In the genomic region with DNA sequence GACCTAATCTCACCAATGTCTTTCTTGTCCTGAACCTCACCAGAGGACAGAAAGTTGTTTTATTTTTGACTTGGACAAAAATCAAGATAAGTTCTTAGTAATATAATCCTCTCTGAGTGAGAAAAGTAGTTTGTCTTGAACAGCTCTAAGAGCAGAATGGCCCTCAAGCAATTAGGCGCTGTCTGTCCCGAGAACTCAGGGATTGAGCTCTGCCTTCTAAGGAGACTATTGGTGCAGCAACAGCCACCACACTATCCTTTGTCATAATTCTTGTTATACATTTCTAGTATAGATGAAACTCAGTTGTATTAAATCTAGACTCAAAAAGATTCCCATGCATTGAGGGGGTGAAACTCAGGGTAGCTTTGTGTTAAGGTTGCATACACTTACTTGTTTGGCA, we compare ENCODE assay signal across 30 mouse cellular contexts.
"Had no signal": no experiment of that assay in that cellular context is flagged by ENCODE, and none has a peak within 500 bp of the region (broad histone marks: within the 10 kb centered on the region; RNA-seq: fewer than 3 reads in every experiment).

No protein-coding gene starts in this region.

- H3K4me3 ChIP-seq: left cerebral cortex, adult 2 months; limb, embryonic 10.5 days; limb, embryonic 12.5 days; limb, embryonic 13.5 days; limb, embryonic 15.5 days; liver, embryonic 12.5 days; liver, embryonic 13.5 days; liver, embryonic 15.5 days; lung, embryonic 15.5 days; midbrain, embryonic 10.5 days; midbrain, embryonic 12.5 days; midbrain, embryonic 13.5 days; myocyte; neural tube, embryonic 12.5 days had no signal

- H3K27me3 ChIP-seq: limb, embryonic 12.5 days; limb, embryonic 13.5 days; limb, embryonic 15.5 days; liver, embryonic 12.5 days; liver, embryonic 13.5 days; liver, embryonic 15.5 days; lung, embryonic 15.5 days; megakaryocyte, embryonic 14.5 days; midbrain, embryonic 12.5 days; midbrain, embryonic 13.5 days; neural tube, embryonic 12.5 days had no signal

- H3K4me1 ChIP-seq: limb, embryonic 10.5 days; limb, embryonic 12.5 days; limb, embryonic 13.5 days; limb, embryonic 15.5 days; liver, embryonic 12.5 days; liver, embryonic 13.5 days; liver, embryonic 15.5 days; lung, embryonic 15.5 days; midbrain, embryonic 10.5 days; midbrain, embryonic 12.5 days; midbrain, embryonic 13.5 days; neural tube, embryonic 12.5 days had no signal

- H3K9ac ChIP-seq: limb, embryonic 12.5 days; limb, embryonic 13.5 days; limb, embryonic 15.5 days; liver, embryonic 12.5 days; liver, embryonic 13.5 days; liver, embryonic 14.5 days; liver, embryonic 15.5 days; liver, postnatal 0 days; lung, embryonic 14.5 days; lung, embryonic 15.5 days; midbrain, embryonic 12.5 days; midbrain, embryonic 13.5 days; neural tube, embryonic 12.5 days had no signal

- DNase-seq: left cerebral cortex, postnatal 4 days; liver; liver, embryonic 13.5 days; liver, postnatal 0 days; lung, adult 2 months; lung, embryonic 14.5 days; lung, postnatal 10 days; lung, postnatal 14 days; lung, postnatal 36 days; lung, postnatal 4 days; midbrain, embryonic 14.5 days had no signal

- ATAC-seq: liver, embryonic 12.5 days; liver, postnatal 0 days; lung, postnatal 0 days; midbrain, embryonic 13.5 days; midbrain, embryonic 16.5 days had no signal

- H3K27ac ChIP-seq: left cerebral cortex, adult 2 months; limb, embryonic 10.5 days; limb, embryonic 12.5 days; limb, embryonic 13.5 days; limb, embryonic 15.5 days; liver, embryonic 12.5 days; liver, embryonic 13.5 days; liver, embryonic 14.5 days; liver, embryonic 15.5 days; lung, embryonic 15.5 days; macrophage; midbrain, embryonic 10.5 days; midbrain, embryonic 12.5 days; midbrain, embryonic 13.5 days; neural tube, embryonic 12.5 days had no signal

- H3K9me3 ChIP-seq: limb, embryonic 10.5 days; limb, embryonic 12.5 days; limb, embryonic 13.5 days; limb, embryonic 15.5 days; liver, embryonic 12.5 days; liver, embryonic 13.5 days; liver, embryonic 15.5 days; lung, embryonic 15.5 days; megakaryocyte, embryonic 14.5 days; midbrain, embryonic 10.5 days; midbrain, embryonic 12.5 days; midbrain, embryonic 13.5 days; neural tube, embryonic 12.5 days had no signal

- H3K4me2 ChIP-seq: limb, embryonic 12.5 days; limb, embryonic 13.5 days; limb, embryonic 15.5 days; liver, embryonic 11.5 days; liver, embryonic 12.5 days; liver, embryonic 13.5 days; liver, embryonic 15.5 days; lung, embryonic 14.5 days; lung, embryonic 15.5 days; midbrain, embryonic 12.5 days; midbrain, embryonic 13.5 days; neural tube, embryonic 12.5 days had no signal

- H3K36me3 ChIP-seq: liver, embryonic 15.5 days had no signal
